Mouse (Mus musculus) spleen, adult 18-20 months (tissue): ENCODE data around the gene Rap2a.

Experiments used
- DNase-seq, 2 experiments: peaks; one replicate each; pipeline ENCODE4 v3.0.0; 2022; ENCODE audit warnings: mixed read lengths in 2 of 2

Gene Rap2a

DNA sequence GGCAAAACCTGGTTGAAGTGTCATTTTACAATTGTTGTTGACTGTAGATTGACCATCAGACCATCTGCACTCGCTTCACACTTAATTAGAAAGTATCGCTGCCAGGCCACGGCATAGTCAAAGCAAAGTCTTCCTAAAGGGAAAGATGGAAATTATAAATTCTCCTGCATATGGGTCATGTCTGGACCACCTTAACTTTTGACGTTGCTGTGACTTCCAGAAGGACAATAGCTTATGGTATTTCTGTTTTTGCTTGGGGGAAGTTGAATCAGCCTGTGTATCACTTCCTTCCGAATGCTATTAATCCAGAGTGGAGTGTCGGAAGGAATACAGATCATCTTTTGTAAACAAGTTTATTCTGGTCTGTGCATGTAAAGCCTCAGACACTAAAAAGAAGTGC is 65.6 kb downstream of the Rap2a start:
- DNase-seq, result no peak

DNA sequence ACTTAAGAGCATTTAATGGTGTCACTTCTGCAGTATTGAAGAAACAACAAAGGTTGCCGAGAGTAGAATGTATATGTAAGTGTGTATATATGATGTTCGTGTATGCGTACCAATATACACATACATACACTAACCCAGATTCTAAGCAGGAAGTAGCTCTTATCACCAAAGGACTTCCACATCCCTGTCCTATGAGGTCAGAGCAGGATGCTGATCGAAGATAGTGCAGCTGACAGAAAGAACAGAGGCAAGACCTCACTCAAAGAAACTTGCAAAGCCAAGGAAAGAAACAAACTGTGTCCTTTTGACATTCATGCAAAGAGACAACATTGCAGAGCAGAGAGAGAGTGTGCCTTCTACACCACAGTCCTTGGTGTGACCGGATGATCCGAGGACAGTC is 66.3 kb downstream of the Rap2a start:
- no peak for DNase-seq

DNA sequence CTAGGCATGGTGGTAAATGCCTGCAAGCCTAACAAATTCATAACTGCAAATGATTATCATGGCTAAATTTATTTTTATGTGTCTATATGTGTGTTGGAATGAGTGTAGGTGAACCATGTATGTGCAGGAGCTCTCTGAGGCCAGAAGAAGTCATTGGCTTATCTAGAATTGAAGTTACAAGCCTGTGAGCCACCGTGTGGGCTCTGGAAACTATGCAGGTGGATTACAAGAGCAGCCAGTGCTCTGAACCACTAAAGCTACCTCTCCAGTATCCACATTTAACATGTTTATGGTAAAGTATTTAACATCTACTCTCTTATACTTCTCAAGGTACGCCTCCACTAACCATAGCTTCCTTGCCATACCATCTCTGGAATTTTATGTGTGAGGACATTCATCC is 66.7 kb downstream of the Rap2a start:
- DNase-seq, result no peak
